Mouse (Mus musculus): Measurements from ENCODE around the gene Kdr.
"Not testable (repeated sequence)": the region's sequence is repeated elsewhere in the genome, so short reads cannot be mapped to it uniquely, and the experiment has no call there.

Kdr gene

GRCm38 (mm10) chr5:75959809-75960208 is 18.4 kb downstream of the Kdr start:
- DNase-seq (ENCODE audit: low spot score) = no peak

- DNase-seq (ENCODE audit: low spot score) = no peak
Measured at GRCm38 (mm10) chr5:75956526-75956925, 21.7 kb downstream of the Kdr start.

GRCm38 (mm10) chr5:75955876-75956275 is 22.4 kb downstream of the Kdr start:
- DNase-seq (ENCODE audit: low spot score) = no peak

GRCm38 (mm10) chr5:75954778-75955330 is 23.4 kb downstream of the Kdr start:
- DNase-seq (ENCODE audit: low spot score) = no peak

GRCm38 (mm10) chr5:75954218-75954617 is 24.0 kb downstream of the Kdr start:
- DNase-seq (ENCODE audit: low spot score) = no peak

- no peak for DNase-seq (ENCODE audit: low spot score)
Measured at GRCm38 (mm10) chr5:75952131-75952795, 26.0 kb downstream of the Kdr start.

- DNase-seq (ENCODE audit: low spot score) = no peak
Measured at GRCm38 (mm10) chr5:75950866-75951265, 27.4 kb downstream of the Kdr start.

- DNase-seq (ENCODE audit: low spot score) = no peak
Measured at GRCm38 (mm10) chr5:75945394-75945793, 32.9 kb downstream of the Kdr start.

- no peak for DNase-seq (ENCODE audit: low spot score)
Measured at GRCm38 (mm10) chr5:75943301-75943700, 35.0 kb downstream of the Kdr start.

GRCm38 (mm10) chr5:75941775-75942580 is 36.3 kb downstream of the Kdr start:
- DNase-seq (ENCODE audit: low spot score) = no peak

- DNase-seq (ENCODE audit: low spot score) = no peak
Measured at GRCm38 (mm10) chr5:75939144-75939732, 39.0 kb downstream of the Kdr start.

GRCm38 (mm10) chr5:75938012-75938411 is 40.2 kb downstream of the Kdr start:
- no peak for DNase-seq (ENCODE audit: low spot score)

GRCm38 (mm10) chr5:75936223-75936622 is 42.0 kb downstream of the Kdr start:
- no peak for DNase-seq (ENCODE audit: low spot score)

GRCm38 (mm10) chr5:75935225-75935624 is 43.0 kb downstream of the Kdr start:
- DNase-seq (ENCODE audit: low spot score) = no peak

- no peak for DNase-seq (ENCODE audit: low spot score)
Measured at GRCm38 (mm10) chr5:75934201-75934600, 44.1 kb downstream of the Kdr start.

- peak; percentile 14 for DNase-seq (ENCODE audit: low spot score)
Measured at GRCm38 (mm10) chr5:75933521-75934044, 44.7 kb downstream of the Kdr start.

GRCm38 (mm10) chr5:75931458-75931857 is 46.8 kb downstream of the Kdr start:
- not testable (repeated sequence) for DNase-seq (ENCODE audit: low spot score)

- DNase-seq (ENCODE audit: low spot score) = no peak
Measured at GRCm38 (mm10) chr5:75929960-75930359, 48.3 kb downstream of the Kdr start.

- no peak for DNase-seq (ENCODE audit: low spot score)
Measured at GRCm38 (mm10) chr5:75922677-75923076, 55.6 kb downstream of the Kdr start.

- DNase-seq (ENCODE audit: low spot score) = no peak
Measured at GRCm38 (mm10) chr5:75921730-75922387, 56.4 kb downstream of the Kdr start.

- no peak for DNase-seq (ENCODE audit: low spot score)
Measured at GRCm38 (mm10) chr5:75919601-75920000, 58.7 kb downstream of the Kdr start.

- no peak for DNase-seq (ENCODE audit: low spot score)
Measured at GRCm38 (mm10) chr5:75918139-75918538, 60.1 kb downstream of the Kdr start.

Measured in urinary bladder, postnatal 25 days (tissue).